Mouse (Mus musculus) brain, embryonic 18.5 days (tissue): Measurements from ENCODE around the gene Igf2bp1.

ENCODE experiments used
- DNase-seq: peaks from one replicate; pipeline ENCODE4 v3.0.0-alpha.2; 2012; ENCODE audit warnings: low read depth, low spot score

Igf2bp1 gene

DNA sequence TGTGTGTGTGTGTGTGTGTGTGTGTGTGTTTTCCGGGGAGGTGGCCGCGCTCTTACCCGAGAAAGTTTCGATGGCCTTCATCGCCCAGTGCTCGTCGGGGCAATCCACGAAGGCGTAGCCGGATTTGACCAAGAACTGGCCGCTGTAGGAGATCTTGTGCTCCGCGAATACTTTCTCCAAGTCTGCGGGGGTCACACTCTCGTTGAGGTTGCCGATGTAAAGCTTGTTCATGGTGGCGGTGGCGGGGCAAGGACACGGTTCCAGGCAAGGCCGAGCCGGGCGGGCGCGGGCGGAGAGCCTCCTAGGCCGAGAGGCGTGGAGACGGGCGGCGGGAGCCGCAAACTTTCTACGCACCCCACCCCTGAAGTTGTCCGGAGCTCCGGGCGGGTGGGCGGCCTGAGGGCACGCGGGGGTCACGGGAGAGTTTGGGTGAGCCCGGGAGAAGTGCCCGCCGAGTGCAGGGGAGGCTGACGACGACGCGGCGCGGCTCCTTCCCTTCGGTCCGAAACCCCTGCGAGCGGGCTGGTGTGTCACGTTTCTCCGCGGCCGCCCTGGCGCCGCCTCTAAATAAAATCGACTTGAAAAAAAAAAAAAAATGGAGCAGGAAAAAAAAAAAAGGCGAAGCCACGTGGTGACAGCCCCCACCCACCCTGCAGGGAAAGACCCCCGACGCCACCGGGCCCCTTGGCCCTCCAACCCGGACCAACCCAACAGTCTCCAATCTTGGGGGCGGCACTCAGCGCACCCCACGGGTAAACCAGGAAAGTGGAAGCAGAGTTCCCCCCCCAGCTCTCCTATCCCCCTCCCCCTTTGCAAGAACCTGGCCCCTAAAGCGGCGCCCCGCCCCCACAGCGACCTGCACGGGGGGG is at the start of gene Igf2bp1:
TSS of gene Igf2bp1 (minus strand) at position 538 of the 869 bp plus-strand sequence.
- no peak for DNase-seq

DNA sequence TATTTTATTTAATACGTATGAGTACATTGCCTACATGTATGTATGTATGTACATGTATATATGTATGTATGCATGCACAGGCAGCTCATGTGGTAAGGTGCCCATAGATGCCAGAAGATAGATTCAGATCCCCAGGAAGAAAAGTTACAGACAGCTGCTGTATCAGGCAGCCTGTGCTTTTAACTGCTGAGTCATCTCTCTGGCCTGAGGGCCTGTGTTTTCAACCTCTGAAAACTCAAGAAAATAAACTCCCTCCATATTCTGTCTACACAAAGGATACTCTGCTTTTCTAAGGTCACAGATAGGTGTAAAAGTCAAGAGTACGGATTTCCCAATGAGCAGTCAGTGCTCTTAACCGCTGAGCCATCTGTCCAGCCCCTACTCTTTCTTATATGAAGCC is 45.1 kb upstream of the Igf2bp1 start:
- DNase-seq: no peak

DNA sequence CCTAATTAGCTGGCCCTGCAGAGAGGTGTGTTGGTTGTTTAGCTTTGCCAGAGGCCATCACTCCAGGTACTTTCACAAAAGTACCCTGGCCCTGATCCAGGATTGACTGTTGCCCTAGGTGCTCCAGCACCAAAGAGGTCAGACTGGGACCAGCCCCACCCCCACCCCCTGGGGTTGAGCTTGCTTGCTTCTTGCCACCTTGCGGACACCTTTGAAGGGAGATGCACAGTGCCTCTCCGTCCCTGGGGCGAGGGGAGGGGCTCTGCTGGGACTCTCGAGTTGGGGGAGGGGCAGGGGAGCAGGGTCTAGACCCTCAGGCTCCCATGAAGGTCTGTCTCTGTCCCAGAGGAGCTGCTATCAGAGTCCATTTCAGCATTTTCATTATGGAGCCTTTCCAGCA is 44.2 kb upstream of the Igf2bp1 start:
- DNase-seq: no peak

DNA sequence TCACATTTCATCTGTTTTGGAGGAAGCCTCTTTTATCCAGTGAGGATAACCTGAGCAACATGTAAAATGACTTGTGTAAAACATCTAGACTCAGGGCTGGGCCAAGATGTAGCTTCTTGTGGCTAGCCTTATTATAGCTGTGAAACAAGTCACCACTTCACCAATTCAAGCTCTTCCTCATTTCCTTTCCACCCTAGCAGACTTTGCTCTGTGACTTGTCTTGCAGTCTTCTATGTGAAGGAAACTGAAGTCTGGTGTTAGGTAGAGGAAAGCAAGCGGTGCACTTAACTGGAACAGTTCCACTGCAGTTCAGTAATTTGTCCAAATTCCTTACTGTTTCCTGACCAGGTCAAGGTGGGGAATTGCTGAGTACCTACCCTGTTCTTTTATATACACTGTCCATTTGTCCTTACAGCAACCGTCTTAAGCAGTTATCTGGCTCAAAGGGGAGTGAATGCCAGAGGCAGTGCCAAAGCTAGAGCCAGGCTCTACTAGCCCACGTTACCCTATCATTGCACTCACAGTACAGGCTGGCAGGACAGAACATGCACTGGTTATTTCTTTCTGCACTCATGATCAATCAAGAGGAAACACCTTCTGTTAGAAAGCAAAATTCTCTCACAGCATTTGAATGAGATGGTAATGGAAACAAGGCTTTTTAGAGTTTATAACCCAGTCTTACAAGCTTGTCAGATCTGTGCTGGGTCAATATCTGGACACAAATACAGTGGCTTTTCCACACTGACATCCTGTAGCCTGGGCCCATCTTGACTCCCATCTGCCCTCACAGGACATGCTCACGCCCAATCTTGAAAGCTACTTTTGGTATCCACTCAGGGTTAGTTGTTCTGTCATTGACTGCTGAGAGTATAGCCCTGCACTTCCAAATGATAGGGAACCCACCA is 42.0 kb upstream of the Igf2bp1 start:
- no peak for DNase-seq

DNA sequence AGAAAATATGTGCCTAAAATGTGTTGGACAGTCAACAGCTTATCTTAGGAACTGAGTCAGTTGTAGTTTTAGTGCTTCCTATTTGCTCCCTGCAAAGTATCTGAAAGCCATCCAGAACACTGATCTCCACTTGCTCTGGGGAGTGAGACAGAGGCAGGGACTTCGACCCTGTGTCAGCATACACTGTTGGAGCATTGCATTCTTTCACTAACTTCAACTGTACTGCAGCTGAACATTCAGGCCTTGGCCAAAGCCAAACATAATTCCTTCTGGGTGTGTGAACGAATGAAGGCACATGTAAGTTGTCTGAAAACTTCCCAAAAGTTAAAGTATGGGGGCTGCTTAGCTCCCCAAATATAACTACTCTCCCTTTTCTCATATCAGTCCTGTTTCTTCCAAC is 41.1 kb upstream of the Igf2bp1 start:
- no peak for DNase-seq

DNA sequence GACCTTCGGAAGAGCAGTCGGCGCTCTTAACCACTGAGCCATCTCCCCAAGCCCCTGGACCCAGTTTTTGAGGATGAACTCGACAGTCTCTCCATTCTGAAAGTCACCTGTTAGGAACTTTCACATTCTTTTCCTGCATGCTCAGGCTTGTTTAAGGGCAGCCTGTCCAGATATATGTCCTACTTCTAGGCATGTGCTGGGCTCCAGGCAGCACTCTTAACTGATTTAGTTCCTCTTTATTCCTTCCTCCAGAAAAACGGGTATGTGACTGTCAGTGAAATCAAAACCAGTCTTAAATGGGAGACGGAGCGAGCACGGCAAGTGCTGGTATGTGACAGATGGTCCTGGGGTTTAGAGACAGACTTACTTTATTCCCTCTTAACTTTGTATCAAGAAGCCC is 40.3 kb upstream of the Igf2bp1 start:
- no peak for DNase-seq

DNA sequence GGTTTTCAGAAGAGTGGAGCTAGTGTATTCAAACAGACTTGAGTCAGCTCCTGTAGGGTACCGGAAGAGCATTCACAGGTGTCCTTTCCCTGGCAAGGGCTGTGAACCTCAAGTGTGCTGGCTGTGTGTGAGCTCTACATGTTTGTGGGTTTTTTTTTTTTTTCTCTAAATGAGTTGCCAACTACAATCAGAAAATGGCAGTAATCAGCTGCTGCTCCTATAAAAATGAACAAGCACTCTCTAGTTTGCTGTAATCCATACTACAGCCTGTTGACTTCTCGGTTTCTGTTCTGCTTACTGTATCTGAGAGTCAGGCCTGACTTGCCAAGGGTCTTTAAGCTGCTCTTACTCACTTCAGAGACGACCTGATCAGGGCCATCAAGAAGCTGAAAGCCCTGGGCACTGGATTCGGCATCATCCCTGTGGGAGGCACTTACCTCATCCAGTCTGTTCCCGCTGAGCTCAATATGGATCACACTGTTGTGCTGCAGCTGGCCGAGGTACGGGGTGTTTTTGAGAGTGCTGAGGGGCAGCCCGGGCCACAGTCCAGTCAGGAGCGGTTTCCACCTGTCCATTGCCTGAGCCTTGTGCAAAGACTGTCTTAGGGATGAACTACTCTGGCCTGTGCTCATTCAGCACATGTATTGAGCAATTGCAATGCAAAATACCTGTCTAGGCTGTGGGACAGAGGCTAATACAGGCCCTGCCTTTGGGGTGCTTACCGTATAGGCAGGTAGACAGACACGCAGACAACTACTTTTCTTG is 39.2 kb upstream of the Igf2bp1 start:
- DNase-seq: no peak

DNA sequence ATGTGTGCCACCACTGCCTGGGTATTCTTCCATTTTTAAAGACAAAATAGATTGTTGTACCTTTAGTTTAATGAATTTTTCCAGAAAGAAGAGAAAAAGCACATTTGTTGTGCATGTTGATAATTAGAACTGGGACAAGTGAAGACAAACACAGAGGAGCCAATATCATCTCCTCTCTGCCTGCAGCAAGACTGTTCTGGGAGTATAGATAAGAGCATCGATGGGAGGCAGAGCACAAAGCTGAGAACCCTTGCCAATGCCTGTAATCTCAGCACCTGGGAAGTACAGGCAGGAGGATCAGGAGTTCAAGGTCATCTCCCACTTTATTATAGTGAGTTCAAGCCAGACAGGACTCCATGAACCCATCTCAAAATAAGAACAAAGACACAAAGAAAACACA is 32.8 kb upstream of the Igf2bp1 start:
- DNase-seq: no peak

DNA sequence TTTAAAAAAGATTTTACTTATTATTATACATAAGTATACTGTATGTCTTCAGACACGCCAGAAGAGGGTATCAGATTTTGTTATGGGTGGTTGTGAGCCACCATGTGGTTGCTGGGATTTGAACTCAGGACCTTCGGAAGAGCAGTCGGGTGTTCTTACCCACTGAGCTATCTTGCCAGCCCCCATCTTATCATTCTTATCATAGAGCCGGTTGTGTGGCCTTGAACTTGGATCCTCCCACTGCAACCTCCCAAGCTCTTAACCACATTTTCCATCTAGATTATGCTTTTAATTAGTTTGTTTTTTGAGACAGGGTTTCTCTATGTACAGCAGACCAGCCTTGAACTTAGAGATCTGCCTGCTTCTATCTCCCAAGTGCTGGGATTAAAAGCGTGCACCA is 31.8 kb upstream of the Igf2bp1 start:
- no peak for DNase-seq

DNA sequence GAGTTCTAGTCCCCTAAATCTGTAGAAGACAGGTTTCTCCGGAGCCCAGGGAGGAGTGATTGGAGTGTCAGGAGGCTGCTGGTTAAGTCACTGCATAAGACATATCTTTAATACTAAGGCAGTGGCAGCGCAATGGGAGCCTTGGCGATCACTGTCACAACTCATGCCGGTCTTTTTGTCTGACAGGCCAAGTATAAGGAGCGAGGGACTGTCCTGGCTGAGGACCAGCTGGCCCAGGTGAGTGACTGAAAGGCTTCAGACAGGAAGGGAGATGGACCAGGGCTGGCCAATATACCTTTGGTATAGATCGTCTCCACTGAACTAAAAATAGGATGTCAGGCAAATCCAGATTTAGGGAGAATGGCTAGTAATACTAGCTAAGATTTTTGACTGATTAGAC is 29.4 kb upstream of the Igf2bp1 start:
- DNase-seq: no peak

DNA sequence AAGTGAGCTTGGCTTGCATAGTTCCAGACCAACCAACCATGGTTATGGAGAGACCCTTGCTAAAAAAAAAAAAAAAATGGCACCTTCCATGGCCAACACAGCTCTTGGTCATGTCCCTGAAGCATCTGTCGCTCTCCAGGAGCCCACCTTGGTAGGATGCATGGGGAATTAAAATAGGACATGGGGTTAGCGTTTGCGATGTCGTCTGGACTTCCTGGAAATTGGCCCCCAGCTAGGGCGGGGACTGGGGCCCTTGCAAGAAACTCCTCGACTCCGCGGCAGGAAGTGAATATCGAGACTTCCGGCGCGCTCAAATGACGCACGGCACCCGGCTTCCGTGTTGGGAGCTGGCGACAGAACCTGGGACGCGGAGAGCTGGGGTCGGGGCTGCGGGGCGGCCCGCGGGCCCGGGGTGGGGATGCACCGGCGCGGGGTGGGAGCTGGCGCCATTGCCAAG is 28.9 kb upstream of the Igf2bp1 start, which contains the start of gene Snf8:
TSS of gene Snf8 (plus strand) at position 290 of the 457 bp plus-strand sequence.
- peak; percentile 85 for DNase-seq

DNA sequence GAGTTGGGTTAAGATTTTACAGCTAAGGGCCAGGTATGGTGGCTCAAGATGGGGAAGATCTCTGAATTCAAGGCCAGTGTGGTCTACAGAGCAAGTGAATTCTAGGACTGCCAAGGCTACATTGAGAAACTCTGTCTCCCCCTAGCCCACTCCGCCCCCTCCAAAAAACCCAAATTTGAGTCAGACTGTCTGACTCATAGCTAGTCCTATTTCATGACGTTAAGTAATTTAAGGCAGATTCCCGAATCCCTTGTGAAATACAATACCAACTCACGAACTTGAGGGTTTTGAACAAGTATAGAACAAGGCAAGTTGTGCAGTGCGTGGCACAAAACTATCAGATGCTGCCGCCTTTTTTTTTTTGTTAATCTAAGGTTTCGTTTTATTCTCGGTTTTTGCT is 28.4 kb upstream of the Igf2bp1 start:
- DNase-seq: no peak

DNA sequence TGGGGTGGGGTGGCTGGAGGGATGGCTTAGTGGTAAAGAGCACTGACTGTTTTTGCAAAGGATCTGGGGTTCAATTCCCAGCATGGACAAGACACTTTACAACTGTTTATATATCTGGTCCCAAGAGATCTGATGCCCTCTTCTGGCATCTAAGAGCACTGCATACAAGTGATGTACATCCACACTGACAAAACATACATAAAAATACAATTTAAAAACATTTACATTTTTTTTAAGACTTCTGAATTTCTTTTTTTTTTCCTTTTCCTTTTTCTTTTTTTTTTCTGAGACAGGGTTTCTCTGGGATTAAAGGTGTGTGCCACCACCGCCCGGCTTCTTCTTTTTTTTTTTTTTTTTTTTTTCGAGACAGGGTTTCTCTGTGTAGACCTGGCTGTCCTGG is 27.5 kb upstream of the Igf2bp1 start:
- DNase-seq: no peak

DNA sequence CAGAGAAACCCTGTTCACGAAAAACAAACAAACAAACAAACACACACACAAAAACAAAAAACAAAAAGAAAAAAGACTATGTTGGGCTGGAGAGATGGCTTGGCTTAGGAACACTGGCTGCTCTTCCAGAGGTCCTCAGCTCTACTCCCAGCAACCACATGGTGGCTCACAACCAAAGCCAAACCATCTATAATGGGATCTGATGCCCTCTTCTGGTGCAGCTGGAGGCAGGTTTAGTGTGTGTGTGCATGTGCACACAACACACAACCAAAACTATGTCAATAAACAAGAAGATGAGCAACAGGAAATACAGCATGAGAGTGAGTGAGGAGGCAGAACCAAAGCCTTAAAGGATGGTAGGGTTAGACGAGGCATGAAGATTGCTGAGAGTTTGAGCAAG is 26.0 kb upstream of the Igf2bp1 start:
- DNase-seq: no peak

DNA sequence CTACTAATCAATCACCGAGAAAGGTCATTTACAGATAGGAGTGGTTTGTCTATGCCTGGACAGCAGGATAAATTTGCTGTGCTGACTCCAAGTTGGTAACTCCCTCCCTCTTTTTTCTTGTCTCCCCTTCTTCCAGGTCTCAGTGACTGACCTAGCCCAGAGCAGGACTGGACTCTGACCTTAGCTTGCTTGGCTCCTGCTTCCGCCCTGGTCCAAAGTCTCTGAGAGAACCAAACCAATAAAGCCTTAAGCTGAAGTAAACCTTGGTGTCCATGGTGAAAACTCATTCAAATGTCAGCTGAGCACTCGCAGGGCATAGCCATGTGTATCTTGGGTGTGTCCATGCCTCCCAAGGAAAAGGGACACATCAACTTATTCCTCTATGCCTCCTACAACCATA is 24.8 kb upstream of the Igf2bp1 start:
- no peak for DNase-seq

DNA sequence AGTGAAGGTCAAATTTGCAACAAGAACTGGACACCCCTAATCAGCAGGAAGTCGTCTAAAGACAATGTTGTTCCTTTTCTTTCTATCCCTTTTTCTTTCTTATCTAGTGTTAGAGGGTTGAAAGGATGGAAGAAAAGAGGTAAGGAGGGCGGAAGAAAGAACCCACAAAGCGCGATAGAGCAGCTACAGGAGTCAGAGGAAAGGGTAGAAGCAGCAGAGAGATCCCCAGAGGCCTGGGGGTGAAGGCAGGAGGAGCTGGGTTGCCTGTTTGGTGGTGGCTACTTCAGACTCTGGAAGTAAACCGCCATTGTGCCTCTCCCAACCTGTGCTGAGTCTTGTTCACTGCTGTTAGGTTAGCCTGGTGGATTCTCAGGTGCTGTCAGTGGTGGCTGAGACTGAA is 22.4 kb upstream of the Igf2bp1 start:
- DNase-seq: no peak

DNA sequence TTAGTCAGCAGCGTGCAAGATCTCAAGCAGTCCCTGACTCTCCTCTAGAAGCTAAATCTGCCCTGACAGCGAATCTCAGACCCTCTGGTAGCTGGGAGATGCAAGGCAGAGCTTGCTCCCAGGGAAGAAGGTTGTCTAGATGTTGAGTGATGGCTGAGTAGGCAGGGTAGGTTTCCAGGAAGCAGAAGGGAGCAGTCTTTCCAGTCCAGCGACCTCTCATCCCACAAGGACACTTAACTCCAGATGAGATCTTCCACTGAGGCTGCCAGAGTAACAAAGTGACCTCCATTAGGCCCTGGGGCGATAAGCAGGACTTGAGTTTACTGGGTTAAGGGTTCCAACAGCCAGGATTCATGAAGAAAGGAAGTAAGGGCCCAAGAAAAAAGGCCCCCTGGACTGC is 14.9 kb upstream of the Igf2bp1 start:
- DNase-seq: no peak

DNA sequence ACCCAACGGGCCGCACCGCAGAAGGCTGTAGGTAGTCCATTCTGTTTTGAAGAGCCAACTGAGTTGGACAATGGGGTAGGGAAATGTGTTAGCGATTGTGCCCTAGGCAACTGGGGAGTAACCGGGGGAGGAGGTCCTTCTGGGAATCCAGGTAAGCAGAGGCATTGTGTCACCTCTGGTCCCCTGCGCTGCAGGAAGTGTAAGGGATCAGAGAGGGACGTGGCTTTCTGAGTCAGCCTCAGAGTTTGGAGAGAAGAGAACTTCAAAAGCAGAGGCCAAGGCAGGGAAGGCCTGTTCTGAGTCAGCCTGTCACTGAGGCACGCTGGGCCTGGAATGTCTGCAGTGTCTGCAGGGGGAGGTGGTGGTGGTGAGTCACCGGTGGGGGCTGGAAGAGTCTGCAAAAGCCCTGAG is 12.2 kb upstream of the Igf2bp1 start:
- no peak for DNase-seq

DNA sequence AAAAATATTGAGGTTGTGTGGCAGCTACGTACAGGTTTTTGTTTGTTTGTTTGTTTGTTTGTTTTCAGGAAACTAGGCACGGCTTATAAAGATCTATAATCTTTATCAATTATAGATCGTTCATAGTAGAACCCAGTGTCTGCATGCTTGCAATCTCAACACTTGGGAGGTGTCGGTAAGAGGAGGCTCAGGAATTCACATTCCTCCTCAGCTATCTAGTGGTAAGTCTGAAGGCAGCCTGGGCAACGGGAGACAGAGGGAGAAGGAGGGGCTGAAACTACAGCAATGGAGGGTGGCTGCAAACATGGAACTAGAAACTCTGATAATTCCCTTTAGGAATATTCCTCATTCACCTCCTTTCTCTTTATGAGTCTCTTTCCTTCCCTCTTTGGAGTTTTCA is 9.7 kb upstream of the Igf2bp1 start:
- DNase-seq: no peak

DNA sequence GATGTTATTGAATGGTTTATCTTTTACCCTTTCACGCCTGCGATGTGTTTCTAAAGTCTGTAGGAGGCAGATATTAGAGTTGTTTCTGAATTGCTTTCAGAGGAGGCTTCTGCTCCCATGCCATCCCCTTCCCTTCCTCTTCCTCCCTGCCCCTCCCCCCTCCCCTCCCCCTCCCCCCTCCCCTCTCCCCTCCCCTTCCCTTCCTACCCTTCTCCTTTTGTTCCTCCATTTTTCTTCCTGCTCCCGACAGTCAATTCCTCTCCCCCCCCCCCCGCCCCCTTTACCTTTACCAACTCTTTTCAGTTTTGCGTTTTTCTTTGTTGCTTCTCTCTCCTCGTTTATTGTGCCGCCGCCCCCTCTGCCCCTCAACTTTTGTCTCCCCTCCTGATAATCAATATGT is 6.2 kb upstream of the Igf2bp1 start:
- no peak for DNase-seq

DNA sequence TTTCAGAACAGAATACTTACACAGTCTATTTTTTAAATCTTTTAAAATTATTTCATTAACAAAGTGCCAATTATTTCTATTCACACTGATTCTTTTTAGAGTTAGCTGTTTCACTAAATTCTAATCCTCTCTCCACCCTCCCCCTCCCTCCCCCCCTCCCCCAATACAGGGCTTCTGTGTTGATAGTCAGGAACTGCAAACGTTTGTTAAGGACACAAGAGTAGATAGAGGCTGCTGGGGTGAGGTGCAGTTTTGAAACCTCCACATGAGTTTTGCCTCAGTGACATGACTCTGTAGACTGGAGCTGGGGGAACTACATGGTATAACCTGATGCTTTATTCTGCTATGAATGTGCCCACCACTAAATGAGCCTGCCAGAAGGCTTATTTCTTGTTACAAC is 3.1 kb upstream of the Igf2bp1 start:
- DNase-seq: no peak
